Mouse (Mus musculus): ENCODE measurements at regions not wholly inside any gene's neighbourhood (a gene's known extent, or its start where the extent isn't known, plus 50 kb on each side); places are given as distances from the start of the nearest gene placed in this dataset.

- no peak for TF ChIP-seq CTCF (IDR thresholded peaks at IDR 0.05; ENCODE audit: low read depth)
- no peak overlapping the region for H3K4me3 ChIP-seq (ENCODE audit: low read depth, low read length)
- no peak overlapping the region for H3K27ac ChIP-seq (ENCODE audit: low read depth, low read length)
- 93% methylated on average over 3 of the region's 3 CpGs for WGBS
- H3K9ac ChIP-seq (ENCODE audit: low read depth, low read length), result no peak overlapping the region
- H3K4me2 ChIP-seq (replicated peaks; ENCODE audit: low read depth), result no peak overlapping the region
- H3K36me3 ChIP-seq (ENCODE audit: control insufficient read depth, insufficient read depth), result no peaks in the 10 kb centered on the region
- no peak for ATAC-seq
- H3K27me3 ChIP-seq (replicated peaks; ENCODE audit: control insufficient read depth, insufficient read depth, low read length), result no peaks in the 10 kb centered on the region
- no peaks in the 10 kb centered on the region for H3K9me3 ChIP-seq (ENCODE audit: control insufficient read depth)
- no peaks in the 10 kb centered on the region for H3K4me1 ChIP-seq (replicated peaks; ENCODE audit: control insufficient read depth, insufficient read depth, low read length)
Measured at GRCm38 (mm10) chr10:37259186-37259585, 120.5 kb upstream of the Marcks start.

- H3K36me3 ChIP-seq (ENCODE audit: control insufficient read depth, insufficient read depth), result no peaks in the 10 kb centered on the region
- no peaks in the 10 kb centered on the region for H3K9me3 ChIP-seq (ENCODE audit: control insufficient read depth)
- H3K4me3 ChIP-seq (ENCODE audit: low read depth, low read length), result no peak overlapping the region
- no peaks in the 10 kb centered on the region for H3K4me1 ChIP-seq (replicated peaks; ENCODE audit: control insufficient read depth, insufficient read depth, low read length)
- no peak for TF ChIP-seq CTCF (IDR thresholded peaks at IDR 0.05; ENCODE audit: low read depth)
- H3K27ac ChIP-seq (ENCODE audit: low read depth, low read length), result no peak overlapping the region
- no peak for ATAC-seq
- 61% methylated on average over 6 of the region's 6 CpGs for WGBS
- H3K9ac ChIP-seq (ENCODE audit: low read depth, low read length), result no peak overlapping the region
- H3K4me2 ChIP-seq (replicated peaks; ENCODE audit: low read depth), result no peak overlapping the region
- no peaks in the 10 kb centered on the region for H3K27me3 ChIP-seq (replicated peaks; ENCODE audit: control insufficient read depth, insufficient read depth, low read length)
Measured at GRCm38 (mm10) chr10:37257544-37257943, 118.8 kb upstream of the Marcks start.

GRCm38 (mm10) chr10:37250934-37251521 lies 112.3 kb upstream of the Marcks start:
- WGBS, result 77% methylated on average over 6 of the region's 6 CpGs
- ATAC-seq, result no peak
- no peak overlapping the region for H3K27ac ChIP-seq (ENCODE audit: low read depth, low read length)

GRCm38 (mm10) chr10:37250157-37250556 lies 111.4 kb upstream of the Marcks start:
- H3K4me3 ChIP-seq (ENCODE audit: low read depth, low read length), result no peak overlapping the region
- WGBS, result 37% methylated on average over 2 of the region's 2 CpGs
- H3K27ac ChIP-seq (ENCODE audit: low read depth, low read length), result no peak overlapping the region
- ATAC-seq, result no peak
- no peaks in the 10 kb centered on the region for H3K4me1 ChIP-seq (replicated peaks; ENCODE audit: control insufficient read depth, insufficient read depth, low read length)
- no peaks in the 10 kb centered on the region for H3K36me3 ChIP-seq (ENCODE audit: control insufficient read depth, insufficient read depth)
- no peak overlapping the region for H3K4me2 ChIP-seq (replicated peaks; ENCODE audit: low read depth)
- H3K9me3 ChIP-seq (ENCODE audit: control insufficient read depth), result no peaks in the 10 kb centered on the region
- no peak overlapping the region for H3K9ac ChIP-seq (ENCODE audit: low read depth, low read length)
- H3K27me3 ChIP-seq (replicated peaks; ENCODE audit: control insufficient read depth, insufficient read depth, low read length), result no peaks in the 10 kb centered on the region
- no peak for TF ChIP-seq CTCF (IDR thresholded peaks at IDR 0.05; ENCODE audit: low read depth)

More at GRCm38 (mm10) chr10:37250934-37251521, 112.3 kb upstream of the Marcks start:
- Histone ChIP-seq H3K4me2 (replicated peaks; ENCODE audit: low read depth) (no peak overlapping the region), H3K36me3 (ENCODE audit: control insufficient read depth, insufficient read depth) (no peaks in the 10 kb centered on the region), H3K9me3 (ENCODE audit: control insufficient read depth) (no peaks in the 10 kb centered on the region), H3K27me3 (replicated peaks; ENCODE audit: control insufficient read depth, insufficient read depth, low read length) (no peaks in the 10 kb centered on the region), H3K4me1 (replicated peaks; ENCODE audit: control insufficient read depth, insufficient read depth, low read length) (no peaks in the 10 kb centered on the region), H3K4me3 (ENCODE audit: low read depth, low read length) (no peak overlapping the region), H3K9ac (ENCODE audit: low read depth, low read length) (no peak overlapping the region)
- TF ChIP-seq CTCF (IDR thresholded peaks at IDR 0.05; ENCODE audit: low read depth), result no peak

GRCm38 (mm10) chr10:37249511-37249910 lies 110.8 kb upstream of the Marcks start:
- Histone ChIP-seq H3K9ac (ENCODE audit: low read depth, low read length) (no peak overlapping the region), H3K4me1 (replicated peaks; ENCODE audit: control insufficient read depth, insufficient read depth, low read length) (no peaks in the 10 kb centered on the region), H3K4me2 (replicated peaks; ENCODE audit: low read depth) (no peak overlapping the region), H3K36me3 (ENCODE audit: control insufficient read depth, insufficient read depth) (no peaks in the 10 kb centered on the region), H3K27me3 (replicated peaks; ENCODE audit: control insufficient read depth, insufficient read depth, low read length) (no peaks in the 10 kb centered on the region), H3K27ac (ENCODE audit: low read depth, low read length) (no peak overlapping the region), H3K9me3 (ENCODE audit: control insufficient read depth) (no peaks in the 10 kb centered on the region), H3K4me3 (ENCODE audit: low read depth, low read length) (no peak overlapping the region)
- 89% methylated on average over 4 of the region's 4 CpGs for WGBS
- no peak for TF ChIP-seq CTCF (IDR thresholded peaks at IDR 0.05; ENCODE audit: low read depth)
- no peak for ATAC-seq

- no peaks in the 10 kb centered on the region for H3K9me3 ChIP-seq (ENCODE audit: control insufficient read depth)
- H3K36me3 ChIP-seq (ENCODE audit: control insufficient read depth, insufficient read depth), result no peaks in the 10 kb centered on the region
- no peaks in the 10 kb centered on the region for H3K4me1 ChIP-seq (replicated peaks; ENCODE audit: control insufficient read depth, insufficient read depth, low read length)
- no peak overlapping the region for H3K9ac ChIP-seq (ENCODE audit: low read depth, low read length)
- TF ChIP-seq CTCF (IDR thresholded peaks at IDR 0.05; ENCODE audit: low read depth), result no peak
- no peak overlapping the region for H3K27ac ChIP-seq (ENCODE audit: low read depth, low read length)
- H3K27me3 ChIP-seq (replicated peaks; ENCODE audit: control insufficient read depth, insufficient read depth, low read length), result no peaks in the 10 kb centered on the region
- no peak overlapping the region for H3K4me2 ChIP-seq (replicated peaks; ENCODE audit: low read depth)
- no peak for ATAC-seq
- H3K4me3 ChIP-seq (ENCODE audit: low read depth, low read length), result no peak overlapping the region
Measured at GRCm38 (mm10) chr10:37247121-37247520, 108.4 kb upstream of the Marcks start.

GRCm38 (mm10) chr10:37243136-37243535 lies 104.4 kb upstream of the Marcks start:
- no peak overlapping the region for H3K4me3 ChIP-seq (ENCODE audit: low read depth, low read length)
- H3K9ac ChIP-seq (ENCODE audit: low read depth, low read length), result no peak overlapping the region
- H3K4me1 ChIP-seq (replicated peaks; ENCODE audit: control insufficient read depth, insufficient read depth, low read length), result no peaks in the 10 kb centered on the region
- H3K36me3 ChIP-seq (ENCODE audit: control insufficient read depth, insufficient read depth), result no peaks in the 10 kb centered on the region
- no peak for TF ChIP-seq CTCF (IDR thresholded peaks at IDR 0.05; ENCODE audit: low read depth)
- ATAC-seq, result no peak
- H3K4me2 ChIP-seq (replicated peaks; ENCODE audit: low read depth), result no peak overlapping the region
- H3K9me3 ChIP-seq (ENCODE audit: control insufficient read depth), result no peaks in the 10 kb centered on the region
- WGBS, result 78% methylated on average over 2 of the region's 2 CpGs
- no peaks in the 10 kb centered on the region for H3K27me3 ChIP-seq (replicated peaks; ENCODE audit: control insufficient read depth, insufficient read depth, low read length)
- H3K27ac ChIP-seq (ENCODE audit: low read depth, low read length), result no peak overlapping the region
